In the genomic region with DNA sequence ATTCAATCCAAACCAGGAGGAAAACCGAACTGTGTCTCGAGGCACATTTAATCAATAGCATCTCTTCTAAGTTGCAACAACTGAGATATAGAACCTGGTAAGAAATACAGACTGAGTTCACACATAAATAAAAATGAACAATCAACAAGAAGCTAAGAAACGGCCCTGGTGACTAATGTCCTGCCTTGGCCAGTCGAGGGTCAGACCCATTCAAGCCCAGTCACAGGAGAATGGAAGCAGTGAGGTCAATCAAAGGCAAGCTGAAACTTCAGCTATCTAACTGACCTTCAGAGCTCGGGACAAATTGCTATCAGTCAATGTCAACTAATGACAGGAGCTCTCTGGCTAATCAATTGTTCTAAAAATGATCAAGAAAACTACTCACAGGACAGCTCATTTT, we compare ENCODE assay signal across 25 mouse cellular contexts. TPM values are rescaled to one million over a fixed set of nuclear protein-coding genes. Genes with fewer than 3 reads are reported as not detected.
A peak's percentile ranks its signal among the peaks of the same experiment; 100 is the strongest.
DNase-seq lines count a peak whose midpoint lies in the region; ATAC-seq lines count a peak whose summit lies in the region.
"Had no signal": no experiment of that assay in that cellular context is flagged by ENCODE, and none has a peak within 500 bp of the region (broad histone marks: within the 10 kb centered on the region; RNA-seq: fewer than 3 reads in every experiment).

No protein-coding gene starts in this region.

- no peaks in the 10 kb centered on the region for H3K9me3 ChIP-seq in heart, embryonic 13.5 days
- H3K9me3 ChIP-seq in kidney, embryonic 15.5 days (replicated peaks) = no peaks in the 10 kb centered on the region
- H3K9me3 ChIP-seq: forebrain, embryonic 10.5 days; forebrain, embryonic 13.5 days; heart, embryonic 12.5 days had no signal

- no peak for ATAC-seq in heart, embryonic 13.5 days (ENCODE audit: extremely low read depth, insufficient number of reproducible peaks, low FRiP score, low TSS enrichment)
- ATAC-seq in kidney, embryonic 15.5 days (replicated peaks; ENCODE audit: low FRiP score) = no peak
- ATAC-seq: CD4-positive, CD25-positive, alpha-beta regulatory T cell, adult 4 months; forebrain, embryonic 13.5 days; forebrain, embryonic 16.5 days; hindbrain, postnatal 0 days; inflammation-experienced regulatory T-cells, adult 6 months; intestine, embryonic 16.5 days had no signal

- H3K27me3 ChIP-seq in heart, embryonic 13.5 days (replicated peaks) = no peaks in the 10 kb centered on the region
- H3K27me3 ChIP-seq in kidney, embryonic 15.5 days = no peaks in the 10 kb centered on the region
- H3K27me3 ChIP-seq: forebrain, embryonic 13.5 days; heart, embryonic 12.5 days had no signal

- DNase-seq in adrenal gland, adult 8-10 months = peak; percentile 65
- DNase-seq in adrenal gland, adult 18-20 months (ENCODE audit: low spot score in 2 of 2) = no peak
- no peak for DNase-seq in heart, postnatal 14 days
- peak; percentile 40 for DNase-seq in adrenal gland, postnatal 10 days
- DNase-seq in adrenal gland, postnatal 14 days = peak; percentile 53
- DNase-seq: cerebellum, adult 11 months; cerebellum, adult 2 months; cerebellum, adult 9-11 months; cerebellum, postnatal 25 days; gastrocnemius, postnatal 10 days; gastrocnemius, postnatal 36 days; heart, postnatal 4 days; kidney, adult 18-20 months; kidney, adult 9 months had no signal

- H3K4me3 ChIP-seq in heart, embryonic 13.5 days = no peak overlapping the region
- no peak overlapping the region for H3K4me3 ChIP-seq in kidney, embryonic 15.5 days (replicated peaks)
- H3K4me3 ChIP-seq: forebrain, embryonic 10.5 days; forebrain, embryonic 13.5 days; heart, embryonic 12.5 days had no signal

- H3K9ac ChIP-seq in heart, embryonic 13.5 days = no peak overlapping the region
- no peak overlapping the region for H3K9ac ChIP-seq in kidney, embryonic 15.5 days
- H3K9ac ChIP-seq: forebrain, embryonic 13.5 days; hindbrain, embryonic 14.5 days had no signal

- intact Hi-C loops in heart, postnatal 14 days (cut with DNase I) = no loop called here

- peaks cover 49% of the 10 kb centered on the region for H3K36me3 ChIP-seq in heart, embryonic 13.5 days
- peaks cover 43% of the 10 kb centered on the region for H3K36me3 ChIP-seq in kidney, embryonic 15.5 days

- H3K4me2 ChIP-seq in heart, embryonic 13.5 days = no peak overlapping the region
- H3K4me2 ChIP-seq in kidney, embryonic 15.5 days = no peak overlapping the region
- H3K4me2 ChIP-seq: forebrain, embryonic 13.5 days; heart, embryonic 12.5 days; hindbrain, embryonic 14.5 days had no signal

- H3K4me1 ChIP-seq in heart, embryonic 13.5 days = peaks cover 73% of the 10 kb centered on the region
- peaks cover 17% of the 10 kb centered on the region for H3K4me1 ChIP-seq in kidney, embryonic 15.5 days

- H3K27ac ChIP-seq in heart, embryonic 13.5 days (replicated peaks) = 0 out of 2 replicates have a peak overlapping the region, but pooled peaks have one; percentile 9
- H3K27ac ChIP-seq in kidney, embryonic 15.5 days = no peak overlapping the region
- H3K27ac ChIP-seq: forebrain, embryonic 13.5 days; hindbrain, embryonic 14.5 days; hindbrain, postnatal 0 days had no signal

- WGBS in heart, embryonic 13.5 days = 31% methylated on average over 5 of the region's 5 CpGs
- whole genome bisulfite sequencing in kidney, embryonic 15.5 days = 51% methylated on average over 5 of the region's 5 CpGs

RNA-seq across cellular contexts. Expression of gene Meis1, which starts 38.2 kb away (rescaled TPM):
- total RNA-seq in adrenal gland, adult 8-10 months (2022) = 10 to 100 TPM; 47.3 to 67.8 (median 55.1) TPM
- total RNA-seq in adrenal gland, adult 18-20 months (2021) = 10 to 100 TPM; 31.2 to 49.4 TPM
- polyA plus RNA-seq in heart, embryonic 13.5 days (2015; fragmentation: Nextera tagmentation; extraction: Ambion mirVana) = 65.4 and 68.5 TPM in 2 replicates
- 10 to 100 TPM; 30.1 to 33.9 TPM for total RNA-seq in heart, postnatal 14 days (2021)
- 10 to 100 TPM; 42.5 to 47.2 TPM for total RNA-seq in adrenal gland, postnatal 10 days (2021)
- total RNA-seq in adrenal gland, postnatal 14 days (2021) = 57.0 and 57.5 TPM in 2 replicates
- polyA plus RNA-seq in kidney, embryonic 15.5 days (2015; fragmentation: Nextera tagmentation; extraction: Ambion mirVana) = 118 and 130 TPM in 2 replicates

Comparison
In these comparisons a context has a peak if more than half of its experiments do, and no peak if none do; other contexts are left out.
1. DNase-seq: peak in adrenal gland, adult 8-10 months (single experiment), adrenal gland, postnatal 10 days (single experiment) and adrenal gland, postnatal 14 days (single experiment); none in adrenal gland, adult 18-20 months (0 of 2) and heart, postnatal 14 days (0 of 2).